Mouse (Mus musculus): ENCODE measurements around the gene Brd3. TPM values are rescaled to one million over a fixed set of nuclear protein-coding genes. Genes with fewer than 3 reads are reported as not detected.

The Brd3 gene
- polyA plus RNA-seq (2014; fragmentation: Illumina TruSeq; extraction: RNeasy Lipid Tissue Mini Kit (QIAGEN cat#74804); ENCODE audit: low read depth, low replicate concordance) = 24.4 TPM

DNA sequence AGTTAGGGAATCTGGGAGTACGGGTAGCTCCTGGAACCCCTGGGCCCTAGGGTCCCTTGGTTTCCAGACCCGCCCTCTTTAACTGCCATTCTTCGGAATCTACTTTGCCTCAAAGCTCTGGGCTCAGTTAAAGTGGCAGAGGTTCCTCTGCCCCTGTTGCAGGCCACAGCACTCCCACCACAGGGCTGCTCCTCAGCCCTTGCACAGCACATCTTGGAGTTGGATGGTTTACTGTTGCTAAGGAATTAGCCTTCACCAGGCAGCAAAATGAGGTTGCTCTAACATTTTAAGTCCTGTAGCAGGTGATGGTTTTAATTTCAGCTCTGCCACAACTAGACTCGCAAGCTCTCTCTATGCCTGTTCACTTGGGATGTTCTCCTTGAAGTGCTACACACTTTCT, at the start of gene Brd3:
Brd3 (minus strand) TSS at position 101 of the 400 bp plus-strand sequence.

DNA sequence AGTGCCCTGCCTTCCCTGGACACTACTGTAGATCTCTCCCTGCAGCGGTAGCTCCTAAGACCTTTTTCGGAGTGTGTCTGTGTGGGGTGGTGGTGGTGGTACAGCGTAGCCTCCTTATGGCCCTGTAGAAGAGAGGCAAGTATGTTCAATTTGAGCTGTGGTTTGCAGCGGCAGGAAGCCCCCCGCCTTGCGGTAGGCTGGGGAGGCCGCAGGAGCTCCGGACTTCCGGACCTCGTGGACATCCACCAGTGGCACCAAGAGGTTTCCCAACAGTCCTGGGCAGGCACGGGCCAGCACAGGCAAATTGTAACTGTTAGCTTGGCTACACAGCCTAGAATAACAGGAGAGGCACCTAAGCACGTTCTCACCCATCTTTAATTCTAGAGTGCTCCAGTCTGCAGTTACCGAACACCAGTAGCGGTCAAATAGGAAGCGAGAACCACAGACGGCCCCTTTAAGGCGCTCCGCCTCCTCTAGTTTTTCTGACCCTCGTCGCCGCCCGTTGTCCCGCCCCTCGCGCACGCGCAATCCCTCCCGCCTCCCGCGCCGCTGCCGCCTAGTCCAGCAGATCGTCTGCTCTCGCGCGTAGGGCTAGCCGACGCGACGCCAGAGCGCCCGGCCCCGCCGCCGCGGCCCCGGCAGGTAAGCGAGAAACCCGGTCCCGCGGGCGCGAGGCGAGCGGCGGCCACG, 7.3 kb upstream of the Brd3 start, which contains the start of gene Wdr5:
Wdr5 (plus strand) TSS at position 519 of the 690 bp plus-strand sequence.

DNA sequence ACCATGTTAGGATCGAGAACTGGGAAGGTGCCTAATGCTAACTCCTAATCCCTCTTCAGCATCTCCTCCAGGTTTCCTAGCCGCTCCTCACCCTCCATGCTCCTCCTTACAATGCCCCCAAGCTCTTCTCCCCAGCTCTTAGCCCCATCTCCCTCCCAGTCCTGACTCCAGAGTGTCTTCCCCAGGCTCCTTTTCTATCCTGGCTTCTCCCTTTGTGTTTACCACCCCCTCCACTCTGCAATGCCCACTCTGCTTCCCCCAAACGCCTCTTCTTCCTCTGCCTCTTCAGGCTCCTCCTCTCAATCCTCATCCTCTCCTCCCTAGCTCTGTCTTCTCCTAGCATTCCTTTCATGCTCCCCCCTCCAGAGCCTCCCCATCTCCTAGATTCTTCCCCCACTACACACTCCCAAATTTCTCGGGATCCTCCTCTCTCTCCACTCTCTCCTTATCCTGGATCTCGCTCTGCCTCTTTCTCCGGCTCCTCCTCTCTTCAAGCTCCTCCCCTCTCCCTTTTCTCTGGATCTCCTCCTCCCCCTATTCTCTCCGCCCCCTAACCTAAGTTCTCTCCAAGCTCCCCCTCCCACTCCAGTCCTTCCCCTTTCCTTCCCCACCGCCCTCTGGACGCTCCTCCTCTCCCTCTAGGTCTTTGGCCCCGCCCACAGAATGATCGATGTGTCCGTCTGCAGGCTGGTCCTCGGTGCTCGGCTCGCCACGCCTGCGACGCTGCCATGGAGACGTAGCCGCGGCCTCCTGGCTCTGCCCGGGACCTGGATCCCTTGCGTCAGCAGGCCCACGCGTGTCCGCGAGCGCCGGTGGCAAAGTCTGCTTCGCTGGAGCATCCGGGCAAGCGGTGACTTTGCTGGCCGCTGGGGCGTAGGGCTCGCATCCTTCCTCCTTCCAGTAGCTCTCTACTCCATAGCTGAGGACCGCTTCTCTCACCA, 65.4 kb downstream of the Brd3 start, which contains the start of gene Brd3os:
Brd3os (plus strand) TSS at position 558 of the 941 bp plus-strand sequence.

DNA sequence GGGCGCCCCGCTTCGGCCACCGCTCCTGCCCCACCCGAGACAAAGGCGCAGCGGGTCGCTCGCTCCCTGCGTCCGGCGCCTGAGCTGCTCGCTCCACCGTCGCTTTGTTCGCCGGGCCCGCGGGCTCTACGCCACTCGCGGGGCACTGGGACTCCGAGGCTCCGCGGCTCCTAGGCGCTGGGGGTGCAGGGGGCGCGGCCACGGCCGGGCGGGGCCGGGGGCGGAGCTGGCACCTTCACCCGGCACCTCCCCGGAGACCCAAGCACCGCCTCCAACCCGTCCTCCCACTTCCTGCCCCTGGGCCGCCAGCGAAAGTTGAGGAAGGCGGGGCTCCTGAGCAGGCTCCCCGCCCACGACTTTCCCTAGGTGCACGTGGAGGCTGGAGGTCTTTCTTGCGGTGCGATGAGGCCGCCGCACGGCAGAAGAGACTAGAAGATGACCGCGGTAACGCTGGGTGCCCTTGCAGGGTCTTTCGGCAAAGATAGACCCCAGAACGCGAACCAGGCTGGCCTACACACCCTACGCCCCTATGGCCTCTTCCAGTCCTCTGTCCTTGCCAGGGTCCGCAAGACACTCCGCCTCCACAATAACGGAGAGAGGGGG, 80.5 kb downstream of the Brd3 start, which contains the start of gene Vav2:
Vav2 (minus strand) TSS at position 179 of the 603 bp plus-strand sequence.

Other genes with a start within 250 kb of the Brd3 start
- gene Vav2, start 80.6 kb downstream of the Brd3 start, polyA plus RNA-seq (2014; fragmentation: Illumina TruSeq; extraction: RNeasy Lipid Tissue Mini Kit (QIAGEN cat#74804); ENCODE audit: low read depth, low replicate concordance) = 2.6 TPM
- 0.22 TPM for gene Brd3os, start 65.3 kb downstream of the Brd3 start, polyA plus RNA-seq (2014; fragmentation: Illumina TruSeq; extraction: RNeasy Lipid Tissue Mini Kit (QIAGEN cat#74804); ENCODE audit: low read depth, low replicate concordance)
- gene Wdr5, start 7.5 kb upstream of the Brd3 start, polyA plus RNA-seq (2014; fragmentation: Illumina TruSeq; extraction: RNeasy Lipid Tissue Mini Kit (QIAGEN cat#74804); ENCODE audit: low read depth, low replicate concordance) = 12.7 TPM
- 5.4 TPM for gene Rxra, start 168.8 kb upstream of the Brd3 start, polyA plus RNA-seq (2014; fragmentation: Illumina TruSeq; extraction: RNeasy Lipid Tissue Mini Kit (QIAGEN cat#74804); ENCODE audit: low read depth, low replicate concordance)